Mouse (Mus musculus): ENCODE measurements at regions not wholly inside any gene's neighbourhood (a gene's known extent, or its start where the extent isn't known, plus 50 kb on each side); places are given as distances from the start of the nearest gene placed in this dataset.

GRCm38 (mm10) chr7:71223513-71224319 lies 127.6 kb downstream of the Gm10295 start:
- no peak for ATAC-seq (replicated peaks in 1 of 2; ENCODE audit: insufficient read depth in 1 of 2, low FRiP score in 2 of 2, low TSS enrichment in 1 of 2, low read depth in 1 of 2, poor library complexity in 2 of 2, severe bottlenecking in 2 of 2)

GRCm38 (mm10) chr7:71217344-71217743 lies 133.9 kb downstream of the Gm10295 start:
- no peak for ATAC-seq (replicated peaks in 1 of 2; ENCODE audit: insufficient read depth in 1 of 2, low FRiP score in 2 of 2, low TSS enrichment in 1 of 2, low read depth in 1 of 2, poor library complexity in 2 of 2, severe bottlenecking in 2 of 2)

GRCm38 (mm10) chr7:71216808-71217207 lies 134.5 kb downstream of the Gm10295 start:
- ATAC-seq (replicated peaks in 1 of 2; ENCODE audit: insufficient read depth in 1 of 2, low FRiP score in 2 of 2, low TSS enrichment in 1 of 2, low read depth in 1 of 2, poor library complexity in 2 of 2, severe bottlenecking in 2 of 2), result no peak

DNA sequence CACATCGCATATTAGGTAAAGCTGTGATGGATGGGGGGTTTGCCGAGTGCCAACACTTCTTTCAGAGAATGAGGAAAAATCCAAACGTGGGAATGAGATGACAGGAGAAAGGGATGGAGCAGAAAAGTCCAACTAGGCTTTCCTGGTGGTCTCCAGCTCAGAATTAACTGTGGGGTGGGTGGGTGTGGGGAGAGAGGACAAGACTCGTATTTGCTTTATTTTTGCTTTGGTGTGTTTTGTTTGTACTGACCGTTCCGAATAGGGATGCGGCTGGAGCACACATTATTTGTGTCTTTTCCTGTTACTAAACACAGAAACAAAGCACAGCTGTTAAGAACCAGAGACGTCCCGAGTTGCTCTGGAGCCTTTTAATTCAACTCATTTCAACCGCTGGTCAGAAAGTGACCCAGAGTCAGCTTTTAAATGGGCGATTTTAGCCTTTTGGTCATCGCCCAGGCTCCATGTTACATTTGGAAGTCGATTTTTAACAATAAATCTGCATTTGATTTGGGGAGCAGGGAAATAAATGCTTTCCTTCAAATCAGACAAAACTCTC lies 136.7 kb downstream of the Gm10295 start:
- no peak for ATAC-seq (replicated peaks in 1 of 2; ENCODE audit: insufficient read depth in 1 of 2, low FRiP score in 2 of 2, low TSS enrichment in 1 of 2, low read depth in 1 of 2, poor library complexity in 2 of 2, severe bottlenecking in 2 of 2)

DNA sequence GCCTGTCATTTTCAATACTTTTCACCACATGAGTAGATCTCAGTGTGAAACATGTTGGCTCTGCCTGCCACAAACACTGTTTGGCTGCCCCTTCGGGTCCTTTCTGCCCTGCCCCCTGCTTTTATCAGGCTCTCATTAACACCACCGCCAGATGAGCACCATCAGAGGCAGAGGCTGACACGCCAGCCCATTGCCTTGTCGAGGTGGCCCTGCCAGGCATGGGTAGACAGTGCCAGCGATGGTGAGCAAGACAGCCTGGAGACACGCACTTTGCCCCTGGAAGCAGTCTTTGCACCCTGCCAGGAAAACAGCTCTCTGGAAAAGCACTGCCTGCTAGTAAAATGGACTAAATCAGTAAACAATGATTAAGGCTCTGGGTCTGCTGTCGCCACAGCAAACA lies 158.2 kb downstream of the Gm10295 start:
- no peak for ATAC-seq (replicated peaks in 1 of 2; ENCODE audit: insufficient read depth in 1 of 2, low FRiP score in 2 of 2, low TSS enrichment in 1 of 2, low read depth in 1 of 2, poor library complexity in 2 of 2, severe bottlenecking in 2 of 2)

GRCm38 (mm10) chr7:71190161-71190711 lies 161.0 kb downstream of the Gm10295 start:
- ATAC-seq (replicated peaks in 1 of 2; ENCODE audit: insufficient read depth in 1 of 2, low FRiP score in 2 of 2, low TSS enrichment in 1 of 2, low read depth in 1 of 2, poor library complexity in 2 of 2, severe bottlenecking in 2 of 2), result no peak

DNA sequence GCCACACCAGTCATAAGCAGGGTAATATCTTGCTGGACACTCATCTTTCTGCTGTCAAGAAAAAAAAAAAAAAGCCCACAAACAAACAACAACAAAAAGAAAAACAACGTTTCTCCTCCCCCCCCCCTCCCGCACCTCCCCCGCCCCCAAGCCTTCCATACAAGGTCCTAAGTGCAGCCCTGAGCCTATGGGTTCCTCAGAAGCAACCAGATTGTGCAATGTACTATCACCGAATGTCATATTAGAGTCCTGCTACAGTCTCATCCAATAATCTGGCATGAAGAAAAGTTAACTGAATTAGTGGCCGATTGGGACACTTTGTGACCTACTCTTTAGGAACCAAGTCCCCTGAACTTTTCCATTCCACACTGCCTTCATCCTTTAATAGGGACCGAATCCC lies 161.5 kb downstream of the Gm10295 start:
- ATAC-seq (replicated peaks in 1 of 2; ENCODE audit: insufficient read depth in 1 of 2, low FRiP score in 2 of 2, low TSS enrichment in 1 of 2, low read depth in 1 of 2, poor library complexity in 2 of 2, severe bottlenecking in 2 of 2), result no peak

GRCm38 (mm10) chr7:71188119-71188518 lies 163.2 kb downstream of the Gm10295 start:
- ATAC-seq (replicated peaks in 1 of 2; ENCODE audit: insufficient read depth in 1 of 2, low FRiP score in 2 of 2, low TSS enrichment in 1 of 2, low read depth in 1 of 2, poor library complexity in 2 of 2, severe bottlenecking in 2 of 2), result no peak

DNA sequence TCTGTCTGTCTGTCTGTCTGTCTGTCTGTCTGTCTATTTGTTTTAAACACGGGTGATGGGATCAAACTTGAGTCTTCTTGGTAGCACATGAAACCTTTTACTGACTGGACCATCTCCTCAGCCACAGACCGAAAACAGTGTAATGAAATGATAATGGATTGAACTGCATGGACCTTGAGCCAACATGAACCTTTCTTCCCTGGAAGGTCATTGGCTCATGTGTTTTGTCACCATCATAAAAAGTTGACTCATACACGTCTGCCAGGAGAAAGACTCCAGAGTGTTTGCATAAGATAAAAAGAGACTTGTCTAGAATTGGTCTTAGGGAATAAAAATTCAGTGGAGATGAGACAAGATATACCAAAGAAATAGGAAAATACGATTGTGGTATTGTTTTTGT lies 176.4 kb downstream of the Gm10295 start:
- no peak for ATAC-seq (replicated peaks in 1 of 2; ENCODE audit: insufficient read depth in 1 of 2, low FRiP score in 2 of 2, low TSS enrichment in 1 of 2, low read depth in 1 of 2, poor library complexity in 2 of 2, severe bottlenecking in 2 of 2)

GRCm38 (mm10) chr7:71139068-71139467 lies 212.2 kb downstream of the Gm10295 start:
- no peak for ATAC-seq (replicated peaks in 1 of 2; ENCODE audit: insufficient read depth in 1 of 2, low FRiP score in 2 of 2, low TSS enrichment in 1 of 2, low read depth in 1 of 2, poor library complexity in 2 of 2, severe bottlenecking in 2 of 2)

DNA sequence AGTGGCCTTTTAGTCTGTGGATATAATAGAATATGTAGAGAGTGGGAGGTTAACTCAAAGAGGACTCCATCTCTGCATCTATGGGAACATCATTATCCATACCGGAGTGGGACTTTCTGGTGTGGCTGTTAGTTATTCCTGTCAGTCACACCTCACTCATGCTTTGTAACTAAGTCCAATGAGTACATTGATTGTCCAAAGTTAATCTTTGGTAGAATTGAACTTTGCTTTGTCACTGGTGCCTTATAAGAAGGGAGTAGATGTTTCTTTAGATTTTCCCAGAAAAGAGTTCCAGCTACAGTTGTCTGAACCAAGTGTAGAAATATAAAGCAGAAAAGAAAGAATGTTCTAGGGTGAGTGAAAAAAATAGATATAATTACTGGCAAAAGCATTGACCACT lies 221.3 kb downstream of the Gm10295 start:
- ATAC-seq (replicated peaks in 1 of 2; ENCODE audit: insufficient read depth in 1 of 2, low FRiP score in 2 of 2, low TSS enrichment in 1 of 2, low read depth in 1 of 2, poor library complexity in 2 of 2, severe bottlenecking in 2 of 2), result no peak

DNA sequence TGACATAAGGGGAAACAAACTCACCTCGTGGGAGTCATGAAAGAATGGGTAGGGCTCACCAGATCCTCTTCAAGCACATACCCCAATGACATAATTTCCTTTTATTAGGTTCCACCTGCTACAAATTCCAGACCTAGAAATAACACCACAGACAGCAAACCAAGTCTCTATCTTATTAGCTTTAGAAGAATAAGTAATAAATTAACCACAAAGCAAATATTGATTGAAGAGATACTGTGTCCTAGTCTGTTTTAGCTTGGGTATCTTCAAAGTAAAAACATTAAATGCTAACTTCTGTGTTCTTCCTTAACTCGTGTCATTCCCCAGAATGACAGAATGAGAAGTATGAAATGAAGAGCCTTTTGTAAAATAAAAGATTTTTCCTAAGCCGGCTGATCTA lies 222.4 kb downstream of the Gm10295 start:
- ATAC-seq (replicated peaks in 1 of 2; ENCODE audit: insufficient read depth in 1 of 2, low FRiP score in 2 of 2, low TSS enrichment in 1 of 2, low read depth in 1 of 2, poor library complexity in 2 of 2, severe bottlenecking in 2 of 2), result no peak

DNA sequence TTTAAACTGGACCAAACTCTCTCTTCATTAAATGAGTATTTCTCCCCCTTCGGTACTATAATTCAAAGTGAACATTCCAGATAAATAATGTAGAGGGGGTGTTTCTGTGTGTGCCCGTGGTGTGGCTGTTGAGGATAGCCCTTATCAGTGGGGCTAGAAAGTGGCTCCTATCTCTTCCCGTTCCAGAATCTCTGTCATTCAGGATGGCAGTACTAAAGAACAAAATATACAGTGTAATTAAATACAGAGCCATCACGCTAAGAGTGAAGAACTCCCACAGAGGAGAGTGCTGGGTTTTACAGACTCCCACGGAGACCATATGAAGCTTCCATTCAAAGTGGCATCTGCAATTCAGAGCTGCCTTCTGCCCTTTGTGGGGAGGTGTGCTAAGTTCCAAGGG lies 229.8 kb downstream of the Gm10295 start:
- ATAC-seq (replicated peaks in 1 of 2; ENCODE audit: insufficient read depth in 1 of 2, low FRiP score in 2 of 2, low TSS enrichment in 1 of 2, low read depth in 1 of 2, poor library complexity in 2 of 2, severe bottlenecking in 2 of 2), result no peak

DNA sequence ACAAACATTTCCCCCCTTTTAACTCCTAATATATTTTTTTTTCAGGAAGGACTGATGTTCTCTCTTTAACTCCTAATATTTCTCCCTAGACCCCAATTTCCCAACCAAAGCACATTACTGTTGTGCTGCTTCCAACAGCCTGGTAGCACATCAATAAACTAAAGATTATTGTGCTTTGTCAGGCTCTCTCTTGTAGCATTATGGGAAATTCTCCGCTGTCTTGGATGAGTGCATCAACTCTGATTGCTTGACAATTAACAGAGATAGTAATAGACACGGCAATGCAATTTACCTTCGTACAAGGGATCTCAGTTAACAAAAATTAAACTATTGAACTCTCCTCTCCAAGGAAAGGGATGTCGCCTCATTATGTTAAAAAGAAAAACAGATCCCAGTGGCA lies 230.3 kb downstream of the Gm10295 start:
- no peak for ATAC-seq (replicated peaks in 1 of 2; ENCODE audit: insufficient read depth in 1 of 2, low FRiP score in 2 of 2, low TSS enrichment in 1 of 2, low read depth in 1 of 2, poor library complexity in 2 of 2, severe bottlenecking in 2 of 2)

DNA sequence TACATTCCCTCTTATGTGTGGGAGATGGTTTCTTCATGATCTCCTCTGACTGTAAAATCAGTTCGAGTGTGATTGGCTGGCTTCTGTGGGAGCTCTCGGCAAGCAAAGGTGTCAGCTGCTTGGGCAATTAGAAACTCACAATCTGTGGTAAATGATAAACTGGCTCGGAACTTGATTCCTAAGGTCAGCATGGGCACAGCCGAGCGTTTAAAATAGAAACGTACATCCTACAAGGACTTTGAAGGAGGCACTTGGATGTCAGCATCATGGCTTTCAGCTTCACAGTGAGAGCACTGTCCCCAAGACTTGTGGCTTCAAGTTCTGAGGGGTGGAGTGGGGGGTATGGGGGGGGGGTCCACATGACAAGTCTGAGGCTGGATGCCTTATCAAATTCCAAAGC lies 231.3 kb downstream of the Gm10295 start:
- no peak for ATAC-seq (replicated peaks in 1 of 2; ENCODE audit: insufficient read depth in 1 of 2, low FRiP score in 2 of 2, low TSS enrichment in 1 of 2, low read depth in 1 of 2, poor library complexity in 2 of 2, severe bottlenecking in 2 of 2)

- no peak for ATAC-seq (replicated peaks in 1 of 2; ENCODE audit: insufficient read depth in 1 of 2, low FRiP score in 2 of 2, low TSS enrichment in 1 of 2, low read depth in 1 of 2, poor library complexity in 2 of 2, severe bottlenecking in 2 of 2)
Observed at GRCm38 (mm10) chr7:71107101-71107500, 244.2 kb downstream of the Gm10295 start.

DNA sequence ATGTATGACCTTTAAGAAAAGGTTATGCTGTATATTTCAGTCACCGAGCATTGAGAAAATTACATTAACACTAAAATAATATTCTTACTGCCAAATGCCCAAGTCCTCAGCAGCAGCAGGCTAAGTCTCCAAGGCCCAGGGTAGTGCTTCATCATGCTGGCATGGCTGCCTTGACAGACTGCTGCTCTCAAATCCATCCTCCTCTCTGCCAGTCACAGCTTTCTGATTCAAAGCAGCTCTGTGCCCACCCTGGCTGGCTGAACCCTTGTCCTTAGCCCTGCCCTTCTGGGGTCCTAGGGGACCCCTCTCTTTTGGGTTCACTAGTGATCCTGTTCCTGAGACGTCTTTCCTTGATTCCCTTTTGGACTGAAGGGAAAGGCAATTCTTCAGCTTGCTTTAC lies 251.0 kb downstream of the Gm10295 start:
- no peak for ATAC-seq (replicated peaks in 1 of 2; ENCODE audit: insufficient read depth in 1 of 2, low FRiP score in 2 of 2, low TSS enrichment in 1 of 2, low read depth in 1 of 2, poor library complexity in 2 of 2, severe bottlenecking in 2 of 2)

DNA sequence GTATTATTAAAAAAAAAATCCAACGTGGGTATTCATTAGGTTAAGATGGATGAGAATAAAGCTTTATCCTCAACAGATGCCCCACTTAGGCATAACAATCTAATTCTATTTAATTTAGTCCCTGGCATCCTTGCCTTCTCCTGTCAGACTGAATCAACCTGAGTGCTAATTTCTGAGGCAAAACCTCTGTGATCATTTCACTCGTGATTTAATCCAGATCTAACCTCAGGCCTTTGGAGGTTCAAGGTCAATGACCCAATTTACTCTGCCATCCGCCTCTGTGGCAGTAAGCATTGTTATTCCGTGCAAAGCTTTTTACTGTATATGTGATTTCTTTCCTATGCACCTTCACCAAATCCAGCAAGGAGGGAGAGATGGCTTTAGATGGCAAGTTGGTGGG lies 253.0 kb downstream of the Gm10295 start:
- no peak for ATAC-seq (replicated peaks in 1 of 2; ENCODE audit: insufficient read depth in 1 of 2, low FRiP score in 2 of 2, low TSS enrichment in 1 of 2, low read depth in 1 of 2, poor library complexity in 2 of 2, severe bottlenecking in 2 of 2)

All from hematopoietic stem cell, adult 5-6 weeks (primary cell).